Mouse (Mus musculus): Measurements from ENCODE around the gene Pln.

DNA sequence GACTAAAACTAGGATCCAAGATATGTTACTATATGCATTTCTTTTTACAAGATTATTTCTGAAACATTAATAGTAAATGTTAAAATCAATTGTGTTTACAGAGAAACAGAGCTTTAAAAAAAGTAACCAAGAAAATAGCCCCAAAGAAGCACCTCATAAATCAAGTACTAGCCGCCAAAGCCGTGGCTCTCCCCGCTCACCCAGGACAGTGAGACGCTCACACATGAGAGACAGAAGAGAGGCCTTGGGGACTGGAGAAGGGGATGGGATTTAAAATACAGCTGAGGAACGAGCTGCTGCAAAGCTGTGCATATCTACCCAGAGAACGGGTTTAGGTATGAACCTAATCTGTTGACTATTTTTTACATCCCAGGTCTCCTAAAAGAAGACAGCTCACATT is 5.9 kb downstream of the Pln start:
- TF ChIP-seq POLR2A (IDR thresholded peaks at IDR 0.05; ENCODE audit: borderline replicate concordance, extremely low read depth, insufficient read depth, insufficient read length, poor library complexity, severe bottlenecking) (no peak), CTCF (IDR thresholded peaks at IDR 0.05; ENCODE audit: borderline replicate concordance, extremely low read depth, insufficient read depth, insufficient read length) (no peak)

Data from brain, embryonic 14.5 days (tissue).